8 mouse cellular contexts compared by ENCODE assay signal in the genomic region with DNA sequence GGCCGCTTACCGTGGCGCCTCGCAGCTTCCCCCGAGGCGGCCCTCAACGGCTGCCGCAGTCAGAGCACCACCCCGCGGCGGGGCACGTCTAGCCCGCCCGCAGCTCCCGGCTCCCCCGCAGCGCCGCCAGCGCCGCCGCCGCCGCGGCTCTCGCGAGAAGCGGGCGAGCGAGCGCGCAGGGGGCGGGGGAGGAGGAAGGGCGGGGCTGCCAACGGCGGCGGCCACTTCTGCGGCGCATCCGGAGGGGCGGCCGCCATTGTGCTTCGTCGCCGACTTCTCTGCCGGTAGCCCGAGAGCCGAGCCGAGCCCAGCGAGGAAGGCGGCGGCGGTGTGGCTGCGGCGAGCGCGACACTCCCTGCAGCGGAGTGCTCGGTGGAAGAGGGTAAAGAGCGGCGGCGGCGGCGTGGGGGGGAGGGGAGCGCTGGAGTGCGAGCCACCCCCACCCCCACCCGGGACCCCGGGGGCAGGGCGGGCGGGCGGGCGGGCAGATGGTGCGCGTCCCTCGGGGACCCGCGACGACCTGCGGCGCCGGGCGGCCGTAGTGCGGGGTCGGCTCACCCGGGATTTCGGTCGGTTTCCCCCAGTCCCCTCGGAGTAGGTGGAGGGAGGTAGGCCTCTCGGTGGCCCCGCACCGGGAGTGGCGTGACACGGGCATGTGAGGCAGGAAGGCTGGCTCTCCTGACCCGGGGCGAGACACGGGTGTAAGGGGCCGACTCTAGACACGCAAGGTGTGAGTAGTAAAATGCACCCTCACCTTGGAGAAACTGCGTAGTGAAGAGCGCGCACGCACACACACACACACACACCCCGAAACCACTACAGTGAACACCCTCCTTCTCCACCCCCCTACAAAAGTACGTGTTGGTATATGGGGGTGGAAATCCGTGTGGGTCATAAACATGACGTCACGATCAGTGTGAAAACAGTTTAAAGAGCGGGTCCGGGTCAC. TPM values are rescaled to one million over a fixed set of nuclear protein-coding genes. Genes with fewer than 3 reads are reported as not detected.
A peak's percentile ranks its signal among the peaks of the same experiment; 100 is the strongest.
DNase-seq lines count a peak whose midpoint lies in the region; ATAC-seq lines count a peak whose summit lies in the region.

A gene (minus strand): TSS at position 137 of the 949 bp plus-strand sequence.
A gene (plus strand): TSS at position 185 of the 949 bp plus-strand sequence.

- peak; percentile 88 for ATAC-seq in embryonic facial prominence, embryonic 11.5 days (replicated peaks; ENCODE audit: insufficient number of reproducible peaks, low FRiP score, low TSS enrichment, low read depth)
- peak; percentile 79 for ATAC-seq in granulocyte monocyte progenitor cell, adult 5-6 weeks (replicated peaks; ENCODE audit: poor library complexity, severe bottlenecking)
- ATAC-seq in midbrain, embryonic 11.5 days (ENCODE audit: low FRiP score) = peak; percentile 94

- H3K4me3 ChIP-seq in embryonic facial prominence, embryonic 11.5 days (ENCODE audit: low read depth, low read length) = peak within 1 kb of the TSS; percentile 95
- peak within 1 kb of the TSS; percentile 93 for H3K4me3 ChIP-seq in midbrain, embryonic 11.5 days (ENCODE audit: low read depth, low read length)

- no peaks in the 10 kb centered on the region for H3K36me3 ChIP-seq in embryonic facial prominence, embryonic 11.5 days (replicated peaks; ENCODE audit: control insufficient read depth, insufficient read depth, low read depth, low read length)
- H3K36me3 ChIP-seq in midbrain, embryonic 11.5 days (ENCODE audit: control insufficient read depth, insufficient read depth, low read length) = no peaks in the 10 kb centered on the region

- WGBS in embryonic facial prominence, embryonic 11.5 days = under 1% methylated on average over 57 of the region's 109 CpGs
- WGBS in midbrain, embryonic 11.5 days = under 1% methylated on average over 63 of the region's 109 CpGs

- peak within 1 kb of the TSS; percentile 90 for H3K9ac ChIP-seq in embryonic facial prominence, embryonic 11.5 days (replicated peaks; ENCODE audit: low read length)
- H3K9ac ChIP-seq in midbrain, embryonic 11.5 days (ENCODE audit: low read length) = peak within 1 kb of the TSS; percentile 95

- H3K9me3 ChIP-seq in embryonic facial prominence, embryonic 11.5 days (replicated peaks; ENCODE audit: control insufficient read depth, low read length) = no peaks in the 10 kb centered on the region
- H3K9me3 ChIP-seq in midbrain, embryonic 11.5 days (ENCODE audit: control insufficient read depth, low read length) = no peaks in the 10 kb centered on the region

- H3K4me1 ChIP-seq in embryonic facial prominence, embryonic 11.5 days (ENCODE audit: control insufficient read depth, insufficient read depth, low read length) = no peaks in the 10 kb centered on the region
- H3K4me1 ChIP-seq in midbrain, embryonic 11.5 days (ENCODE audit: control insufficient read depth, insufficient read depth, low read length) = peaks cover 17% of the 10 kb centered on the region

- no peaks in the 10 kb centered on the region for H3K27me3 ChIP-seq in embryonic facial prominence, embryonic 11.5 days (ENCODE audit: control insufficient read depth, insufficient read depth, low read length)
- H3K27me3 ChIP-seq in midbrain, embryonic 11.5 days (ENCODE audit: control insufficient read depth, insufficient read depth, low read length) = no peaks in the 10 kb centered on the region

- intact Hi-C loops in left cerebral cortex, postnatal 4 days (cut with DNase I) = no loop called here

- peak within 1 kb of the TSS; percentile 85 for H3K27ac ChIP-seq in embryonic facial prominence, embryonic 11.5 days (replicated peaks; ENCODE audit: low read depth, low read length)
- H3K27ac ChIP-seq in midbrain, embryonic 11.5 days (ENCODE audit: low read depth, low read length) = peak within 1 kb of the TSS; percentile 87

- peak; percentile 90 for DNase-seq in adrenal gland, postnatal 25 days
- DNase-seq in embryonic facial prominence, embryonic 11.5 days (ENCODE audit: low spot score) = peak; percentile 92
- DNase-seq in kidney, adult 11 months = peak; percentile 77
- peak; percentile 92 for DNase-seq in left cerebral cortex, postnatal 4 days
- peak; percentile 98 for DNase-seq in midbrain, embryonic 11.5 days (ENCODE audit: low spot score, missing footprints)
- peak; percentile 91 for DNase-seq in right cerebral cortex, postnatal 4 days
- DNase-seq in yolk sac, embryonic 10.5 days (ENCODE audit: low spot score) = peak; percentile 83

- peak within 1 kb of the TSS; percentile 66 for H3K4me2 ChIP-seq in embryonic facial prominence, embryonic 11.5 days (ENCODE audit: low read depth, low read length)
- peak within 1 kb of the TSS; percentile 70 for H3K4me2 ChIP-seq in midbrain, embryonic 11.5 days

RNA-seq across cellular contexts. Expression of the first gene that starts in this region (rescaled TPM):
- total RNA-seq in adrenal gland, postnatal 25 days (2021) = 98.4 and 110 TPM in 2 replicates
- 56.5 and 60.8 TPM in 2 replicates for polyA plus RNA-seq in embryonic facial prominence, embryonic 11.5 days (2014; fragmentation: Nextera tagmentation; extraction: Ambion mirVana)
- 74.9 and 115 TPM in 2 replicates for total RNA-seq in granulocyte monocyte progenitor cell, adult 5-6 weeks (2014; fragmentation: Nextera tagmentation)
- total RNA-seq in granulocyte monocyte progenitor cell, adult 5-6 weeks (2017) = 76.0 and 80.2 TPM in 2 replicates
- 10 to 100 TPM; 74.0 to 79.6 TPM for total RNA-seq in left cerebral cortex, postnatal 4 days (2021)
- polyA plus RNA-seq in midbrain, embryonic 11.5 days (2014; fragmentation: Nextera tagmentation; extraction: Ambion mirVana) = 74.7 and 81.8 TPM in 2 replicates

RNA-seq across cellular contexts. Expression of the second gene that starts in this region (rescaled TPM):
- 49.8 and 55.5 TPM in 2 replicates for total RNA-seq in adrenal gland, postnatal 25 days (2021)
- polyA plus RNA-seq in embryonic facial prominence, embryonic 11.5 days (2014; fragmentation: Nextera tagmentation; extraction: Ambion mirVana) = 78.7 and 82.6 TPM in 2 replicates
- 53.4 and 54.1 TPM in 2 replicates for total RNA-seq in granulocyte monocyte progenitor cell, adult 5-6 weeks (2014; fragmentation: Nextera tagmentation)
- total RNA-seq in granulocyte monocyte progenitor cell, adult 5-6 weeks (2017) = 71.9 and 82.6 TPM in 2 replicates
- total RNA-seq in left cerebral cortex, postnatal 4 days (2021) = 10 to 100 TPM; 85.0 to 86.8 TPM
- 76.2 and 82.8 TPM in 2 replicates for polyA plus RNA-seq in midbrain, embryonic 11.5 days (2014; fragmentation: Nextera tagmentation; extraction: Ambion mirVana)

Comparison
In these comparisons a context has a peak if more than half of its experiments do, and no peak if none do; other contexts are left out.
1. Peak in every context shown above with its lines: DNase-seq, ATAC-seq, H3K4me3 ChIP-seq and H3K27ac ChIP-seq.